Mouse (Mus musculus) kidney, adult 2 months (tissue): ENCODE measurements around the gene Myh7b.

Experiments used
- CTCF ChIP-seq: fragments of 200-500 bp; conservative IDR thresholded peaks from 2 replicates; pipeline ENCODE4 v1.5.1; 2011; ENCODE audit warnings: low read depth, mild to moderate bottlenecking, control low read depth, low read length, moderate library complexity, mixed read lengths; ENCODE audit not compliant: insufficient read depth, insufficient read length
- POLR2A ChIP-seq: fragments of 200-500 bp; IDR thresholded peaks from one replicate; pipeline ENCODE4 v1.6.1; 2011; ENCODE audit warnings: low read depth, low read length, control low read depth

DNA sequence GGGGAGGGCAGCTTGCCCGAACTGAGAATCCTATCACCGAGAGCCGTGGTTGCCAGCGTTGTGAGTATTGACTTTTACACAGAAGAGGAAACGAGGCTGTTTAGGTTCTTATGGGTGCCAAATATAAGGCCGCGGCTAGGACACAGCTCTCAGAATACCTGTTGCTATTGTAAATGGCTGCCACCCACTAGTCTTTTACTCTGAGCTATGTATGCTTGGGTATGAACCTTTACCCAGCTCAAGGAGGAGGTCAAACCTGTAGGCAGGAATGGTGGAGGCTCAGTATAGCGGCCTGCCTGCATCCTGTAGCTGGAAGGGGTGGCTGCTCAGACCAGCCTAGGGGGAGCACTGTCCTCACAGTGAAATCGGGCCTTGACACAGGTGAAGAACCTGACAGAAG is 17.1 kb downstream of the Myh7b start:
- TF ChIP-seq POLR2A (no peak), CTCF (no peak)
